Mouse (Mus musculus) frontal cortex, postnatal 10 days (tissue): ENCODE results near the gene Cttn.

Experiments
- DNase-seq, 2 experiments: peaks; one replicate each; pipeline ENCODE4 v3.0.0; 2022; ENCODE audit warnings: low spot score in 2 of 2, mixed read lengths in 1 of 2

The Cttn gene

GRCm38 (mm10) chr7:144391727-144392126 lies 79.1 kb downstream of the Cttn start:
- DNase-seq = no peak

GRCm38 (mm10) chr7:144390676-144391075 lies 80.1 kb downstream of the Cttn start:
- DNase-seq = no peak

DNA sequence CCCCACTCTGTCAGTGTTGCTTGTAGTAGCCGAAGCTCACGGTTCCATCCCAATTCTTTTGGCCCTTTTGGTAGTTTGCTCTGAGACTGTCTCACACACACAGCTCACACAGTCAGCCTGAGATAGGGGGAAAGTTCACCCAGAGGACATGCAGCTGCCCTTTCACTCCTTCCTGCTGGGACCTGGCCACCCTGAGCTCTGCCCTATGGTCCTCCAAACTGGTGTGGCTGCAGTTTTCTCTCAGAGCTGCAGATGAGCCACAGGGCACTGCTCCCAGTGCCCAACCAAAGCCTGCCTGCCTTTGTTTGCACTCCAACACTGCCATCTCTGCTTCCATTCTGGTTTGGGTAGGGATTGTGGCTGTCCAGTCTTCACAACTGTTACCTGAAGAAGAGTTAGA lies 81.1 kb downstream of the Cttn start:
- no peak for DNase-seq

DNA sequence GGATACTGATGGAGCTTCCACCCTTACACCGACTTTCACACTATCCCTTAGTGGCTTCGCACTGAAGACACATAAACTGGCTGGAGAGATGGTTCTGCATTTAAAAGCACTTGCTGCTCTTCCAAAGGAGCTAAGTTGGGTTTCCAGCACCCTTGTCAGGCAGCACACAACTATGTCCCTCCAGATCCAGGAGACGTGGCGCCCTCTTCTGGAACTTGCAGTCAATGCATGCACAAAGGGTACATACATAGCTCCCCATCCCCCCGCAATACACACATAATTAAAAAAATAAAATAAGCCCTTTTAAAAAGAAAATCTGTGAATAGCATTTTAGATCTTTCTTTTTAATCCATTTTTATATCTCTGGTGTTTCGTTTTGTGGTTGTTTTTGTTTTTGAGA lies 83.3 kb downstream of the Cttn start:
- DNase-seq = no peak
